Mouse (Mus musculus) embryonic facial prominence, embryonic 14.5 days (tissue): Measurements from ENCODE around the gene Gm20479. TPM values are rescaled to one million over a fixed set of nuclear protein-coding genes. Genes with fewer than 3 reads are reported as not detected.

Experiments used
- ATAC-seq: fragments of 200-750 bp; cut with Nextera tagmentation; 2 replicates; pipeline ENCODE4 v1.8.0; 2017; ENCODE audit warnings: low read depth, moderate number of reproducible peaks, moderate TSS enrichment
- DNase-seq: peaks from one replicate; pipeline ENCODE4 v3.0.0-alpha.2; 2015; ENCODE audit warnings: low spot score
- H3K27ac ChIP-seq: fragments of 300-500 bp; sonication (generic); replicated peaks from 2 replicates; pipeline ENCODE4 v1.5.1; 2014; ENCODE audit warnings: low read depth, mild to moderate bottlenecking, low read length, moderate library complexity
- H3K27me3 ChIP-seq: fragments of 300-500 bp; sonication (generic); replicated peaks from 2 replicates; pipeline ENCODE4 v1.6.1; 2014; ENCODE audit warnings: low read length; ENCODE audit not compliant: control insufficient read depth, insufficient read depth
- H3K36me3 ChIP-seq: fragments of 300-500 bp; sonication (generic); 2 replicates; pipeline ENCODE4 v1.6.1; 2014; ENCODE audit warnings: low read length, mixed read lengths; ENCODE audit not compliant: control insufficient read depth, insufficient read depth
- H3K4me1 ChIP-seq: fragments of 300-500 bp; sonication (generic); 2 replicates; pipeline ENCODE4 v1.6.1; 2014; ENCODE audit warnings: antibody characterized with exemption, low read length; ENCODE audit not compliant: control insufficient read depth, insufficient read depth
- H3K4me2 ChIP-seq: fragments of 300-500 bp; sonication (generic); 2 replicates; pipeline ENCODE4 v1.6.1; 2014; ENCODE audit warnings: low read depth, mild to moderate bottlenecking, low read length, moderate library complexity, mixed read lengths
- H3K4me3 ChIP-seq: fragments of 300-500 bp; sonication (generic); 2 replicates; pipeline ENCODE4 v1.5.1; 2014; ENCODE audit warnings: low read depth, mild to moderate bottlenecking, low read length
- H3K9ac ChIP-seq: fragments of 300-500 bp; sonication (generic); 2 replicates; pipeline ENCODE4 v1.6.1; 2014; ENCODE audit warnings: low read depth, mild to moderate bottlenecking, low read length, moderate library complexity, mixed read lengths
- H3K9me3 ChIP-seq: fragments of 300-500 bp; sonication (generic); 2 replicates; pipeline ENCODE4 v1.6.1; 2016; ENCODE audit warnings: low read length; ENCODE audit not compliant: control insufficient read depth
- WGBS: fragments of 180-500 bp; shearing (Covaris S2); extraction: QIAGEN DNeasy Blood & Tissue Kit; methylation state at CpG from one replicate; pipeline ENCODE4 v1.1.7; 2014; 5-methylcytosine and 5-hydroxymethylcytosine counted together
- polyA plus RNA-seq: library from polyadenylated mRNA; unstranded; fragments of >200 nt; fragmentation: Nextera tagmentation; extraction: Ambion mirVana; gene quantifications from 2 replicates; pipeline ENCODE4 v1.2.1, GENCODE M21; 2014

The Gm20479 gene
- polyA plus RNA-seq, 1 experiment from 2014 or later = not detected

GRCm38 (mm10) chr7:27309832-27310231 is 47.4 kb downstream of the Gm20479 start:
- Histone ChIP-seq H3K4me1 (peaks cover 8% of the 10 kb centered on the region; the same call in 1 of the 2 replicates), H3K27ac (peak overlapping the region; percentile 44; the same call in 1 of the 2 replicates), H3K9ac (no peak overlapping the region), H3K9me3 (peaks cover 12% of the 10 kb centered on the region; the same call in 1 of the 2 replicates), H3K27me3 (no peaks in the 10 kb centered on the region; the same call in 1 of the 2 replicates), H3K36me3 (peaks cover 23% of the 10 kb centered on the region; the same call in 1 of the 2 replicates), H3K4me2 (no peak overlapping the region), H3K4me3 (no peak overlapping the region)
- DNase-seq (no peak), ATAC-seq (no peak)
- WGBS = 65% methylated on average over 3 of the region's 3 CpGs

DNA sequence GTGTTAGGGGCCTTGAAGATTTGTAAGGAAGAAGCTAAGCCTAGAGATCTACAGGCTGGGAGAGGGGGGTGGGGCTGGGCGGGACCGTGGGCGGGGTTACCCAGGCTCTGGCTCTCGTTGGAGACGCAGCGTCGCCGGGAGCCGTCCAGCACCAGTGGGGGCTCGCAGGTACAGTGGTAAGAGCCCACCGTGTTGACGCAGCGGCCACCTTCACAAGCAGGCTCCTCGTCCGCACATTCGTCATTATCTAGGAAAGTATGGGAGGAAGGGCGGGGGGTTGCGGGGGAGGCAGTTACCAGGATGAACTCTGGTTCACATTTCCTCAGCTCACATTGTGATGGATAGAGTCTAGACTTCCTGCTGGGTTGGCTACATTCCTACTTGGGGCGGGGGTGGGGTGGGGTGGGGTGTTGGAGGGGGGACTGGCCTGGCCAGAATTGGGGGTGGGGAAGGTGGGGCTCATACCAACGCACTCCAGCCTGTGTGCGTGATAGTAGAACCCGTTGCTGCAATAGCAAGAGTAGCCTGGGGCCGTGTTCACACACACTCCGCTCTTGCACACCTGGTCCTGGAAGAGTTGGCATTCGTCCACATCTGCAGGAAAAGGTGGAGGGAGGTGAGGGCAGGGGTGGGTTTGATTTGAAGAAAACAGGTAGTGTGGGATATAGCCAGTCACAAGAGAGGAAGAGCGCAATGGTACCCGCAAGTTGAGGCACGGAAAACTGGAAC is 48.2 kb downstream of the Gm20479 start:
- WGBS = 10% methylated on average over 28 of the region's 28 CpGs
- peak; percentile 53 for ATAC-seq
- H3K4me1 ChIP-seq = peaks cover 8% of the 10 kb centered on the region; the same call in 1 of the 2 replicates
- H3K9ac ChIP-seq = peak overlapping the region; percentile 26
- DNase-seq = peak; percentile 73
- H3K4me3 ChIP-seq = peak overlapping the region; percentile 26
- H3K27me3 ChIP-seq = no peaks in the 10 kb centered on the region; the same call in 1 of the 2 replicates
- no peak overlapping the region for H3K27ac ChIP-seq
- H3K36me3 ChIP-seq = peaks cover 16% of the 10 kb centered on the region; the same call in 1 of the 2 replicates
- H3K4me2 ChIP-seq = peak overlapping the region; percentile 54
- peaks cover 6% of the 10 kb centered on the region; the same call in 1 of the 2 replicates for H3K9me3 ChIP-seq

GRCm38 (mm10) chr7:27307551-27307950 is 49.7 kb downstream of the Gm20479 start:
- peaks cover 8% of the 10 kb centered on the region; the same call in 1 of the 2 replicates for H3K4me1 ChIP-seq
- DNase-seq (no peak), ATAC-seq (no peak)
- H3K4me2 ChIP-seq = no peak overlapping the region
- no peak overlapping the region for H3K9ac ChIP-seq
- H3K27me3 ChIP-seq = no peaks in the 10 kb centered on the region; the same call in 1 of the 2 replicates
- WGBS = 67% methylated on average over 9 of the region's 9 CpGs
- H3K4me3 ChIP-seq = no peak overlapping the region
- H3K36me3 ChIP-seq = 0 out of 2 replicates have a peak, but pooled peaks cover 3% of the 10 kb centered on the region
- no peak overlapping the region for H3K27ac ChIP-seq
- no peaks in the 10 kb centered on the region for H3K9me3 ChIP-seq

DNA sequence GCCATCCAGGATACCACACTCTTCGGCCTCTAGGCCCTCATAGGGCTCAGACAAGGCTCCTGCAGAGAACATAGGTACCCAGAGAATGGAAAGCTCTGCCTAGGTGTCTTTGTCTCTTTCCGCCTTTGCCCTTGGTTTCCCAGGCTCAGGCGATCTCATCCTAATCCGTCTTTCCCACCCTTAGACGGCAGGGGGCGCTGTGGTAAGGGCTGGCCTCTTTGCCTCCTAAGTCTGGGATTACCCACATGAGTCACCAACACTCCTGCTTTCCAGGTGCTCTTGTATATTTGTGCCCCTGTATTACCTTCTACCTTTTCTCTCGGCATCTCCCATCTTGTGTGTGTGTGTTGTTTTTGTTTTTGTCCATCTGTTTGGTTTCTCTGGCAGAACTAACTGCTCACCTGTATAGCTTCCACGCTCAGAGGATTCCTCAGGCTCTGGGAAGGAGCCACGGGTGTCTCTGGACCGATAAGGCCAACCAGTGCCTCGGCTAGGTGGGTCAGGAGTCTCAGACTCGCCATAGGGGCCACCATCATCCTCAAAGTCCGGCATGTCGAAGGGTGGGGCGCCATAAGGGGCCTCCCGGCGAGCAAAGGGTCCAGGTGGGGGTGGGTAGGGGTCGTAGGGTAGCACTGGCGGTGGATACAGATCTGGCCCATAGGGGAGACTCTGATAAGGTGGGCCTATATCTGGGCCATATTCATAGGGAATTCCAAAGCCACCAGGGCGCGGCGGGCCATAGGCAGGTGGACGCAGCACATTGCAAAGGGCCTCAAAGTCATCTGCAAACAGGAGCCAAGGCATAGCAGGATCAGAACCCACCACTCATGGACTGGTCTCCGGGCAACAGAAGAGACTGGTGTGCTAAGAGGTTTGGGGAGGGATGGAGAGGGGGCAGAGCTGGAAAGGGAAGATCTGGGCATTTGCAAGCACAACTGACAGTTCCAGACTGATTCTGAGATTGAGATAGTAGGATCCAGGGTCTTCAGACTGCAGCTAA is 50.8 kb downstream of the Gm20479 start:
- no peak overlapping the region for H3K27ac ChIP-seq
- DNase-seq (no peak), ATAC-seq (no peak)
- H3K9ac ChIP-seq = no peak overlapping the region
- H3K4me1 ChIP-seq = peaks cover 11% of the 10 kb centered on the region
- H3K27me3 ChIP-seq = peaks cover 3% of the 10 kb centered on the region; the same call in 1 of the 2 replicates
- H3K9me3 ChIP-seq = no peaks in the 10 kb centered on the region
- WGBS = 77% methylated on average over 24 of the region's 24 CpGs
- 0 out of 2 replicates have a peak, but pooled peaks cover 3% of the 10 kb centered on the region for H3K36me3 ChIP-seq
- no peak overlapping the region for H3K4me3 ChIP-seq
- H3K4me2 ChIP-seq = no peak overlapping the region

- Histone ChIP-seq H3K27me3 (peaks cover 3% of the 10 kb centered on the region; the same call in 1 of the 2 replicates), H3K4me2 (no peak overlapping the region), H3K9ac (no peak overlapping the region), H3K27ac (no peak overlapping the region), H3K9me3 (no peaks in the 10 kb centered on the region), H3K4me3 (no peak overlapping the region), H3K36me3 (0 out of 2 replicates have a peak, but pooled peaks cover 3% of the 10 kb centered on the region), H3K4me1 (peaks cover 7% of the 10 kb centered on the region)
- WGBS = 87% methylated on average over 17 of the region's 17 CpGs
- DNase-seq (no peak), ATAC-seq (no peak)
Observed at GRCm38 (mm10) chr7:27305091-27305730, 52.0 kb downstream of the Gm20479 start.

Other genes with a start within 250 kb of the Gm20479 start
- gene Cyp2f2, start 237.5 kb downstream of the Gm20479 start, polyA plus RNA-seq = 34.6 and 64.4 TPM in 2 replicates
- gene Cyp2t4, start 203.7 kb downstream of the Gm20479 start, polyA plus RNA-seq = 0.26 and 1.0 TPM in 2 replicates
- gene Egln2, start 190.6 kb downstream of the Gm20479 start, polyA plus RNA-seq = 41.1 and 47.1 TPM in 2 replicates
- 58.2 and 59.2 TPM in 2 replicates for gene Rab4b, start 178.5 kb downstream of the Gm20479 start, polyA plus RNA-seq
- 0.52 TPM in 1 of 2 replicates, not detected in the other for gene Gm21983, start 176.3 kb downstream of the Gm20479 start, polyA plus RNA-seq
- gene Mia, start 176.3 kb downstream of the Gm20479 start, polyA plus RNA-seq = 102 and 115 TPM in 2 replicates
- 3.0 and 3.6 TPM in 2 replicates for gene BC024978, start 161.6 kb downstream of the Gm20479 start, polyA plus RNA-seq
- gene Snrpa, start 161.1 kb downstream of the Gm20479 start, polyA plus RNA-seq = 187 and 232 TPM in 2 replicates
- 8.1 and 8.7 TPM in 2 replicates for gene Itpkc, start 128.8 kb downstream of the Gm20479 start, polyA plus RNA-seq
- gene Coq8b, start 124.4 kb downstream of the Gm20479 start, polyA plus RNA-seq = 16.8 and 18.2 TPM in 2 replicates
- 25.1 and 28.4 TPM in 2 replicates for gene Numbl, start 99.0 kb downstream of the Gm20479 start, polyA plus RNA-seq
- gene Ltbp4, start 19.7 kb downstream of the Gm20479 start, polyA plus RNA-seq = 74.2 and 74.8 TPM in 2 replicates
- 26.5 and 30.3 TPM in 2 replicates for gene Shkbp1, start 1.4 kb downstream of the Gm20479 start, polyA plus RNA-seq
- gene Sptbn4, start 90.3 kb upstream of the Gm20479 start, polyA plus RNA-seq = 0.39 and 0.40 TPM in 2 replicates
- 67.3 and 75.2 TPM in 2 replicates for gene Blvrb, start 90.6 kb upstream of the Gm20479 start, polyA plus RNA-seq
- 31.3 and 31.9 TPM in 2 replicates for gene Sertad3, start 116.3 kb upstream of the Gm20479 start, polyA plus RNA-seq
- gene Sertad1, start 129.5 kb upstream of the Gm20479 start, polyA plus RNA-seq = 32.6 and 34.7 TPM in 2 replicates
- gene Prx, start 141.9 kb upstream of the Gm20479 start, polyA plus RNA-seq = 2.5 and 2.9 TPM in 2 replicates
- 0.54 and 0.93 TPM in 2 replicates for gene Hipk4, start 165.8 kb upstream of the Gm20479 start, polyA plus RNA-seq
- 111 TPM in 2 replicates for gene Pld3, start 195.8 kb upstream of the Gm20479 start, polyA plus RNA-seq
- gene 2310022A10Rik, start 195.8 kb upstream of the Gm20479 start, polyA plus RNA-seq = 28.7 and 32.7 TPM in 2 replicates
- gene Akt2, start 234.1 kb upstream of the Gm20479 start, polyA plus RNA-seq = 114 and 123 TPM in 2 replicates